Mouse (Mus musculus) right cerebral cortex, postnatal 4 days (tissue): ENCODE results near the gene Spdl1.
"Not testable (repeated sequence)": the region's sequence is repeated elsewhere in the genome, so short reads cannot be mapped to it uniquely, and the experiment has no call there.

Experiments
- DNase-seq: peaks from one replicate; pipeline ENCODE4 v3.0.0-alpha.2; 2022

Gene Spdl1

GRCm38 (mm10) chr11:34798066-34798465 lies 35.4 kb downstream of the Spdl1 start:
- not testable (repeated sequence) for DNase-seq

GRCm38 (mm10) chr11:34796097-34796496 lies 37.3 kb downstream of the Spdl1 start:
- no peak for DNase-seq

GRCm38 (mm10) chr11:34791872-34792271 lies 41.6 kb downstream of the Spdl1 start:
- no peak for DNase-seq

- no peak for DNase-seq
Observed at GRCm38 (mm10) chr11:34784864-34785263, 48.6 kb downstream of the Spdl1 start.

- DNase-seq: no peak
Observed at GRCm38 (mm10) chr11:34783587-34784043, 49.8 kb downstream of the Spdl1 start, which contains the start of gene Dock2. Dock2 (minus strand) TSS chr11:34783892.

GRCm38 (mm10) chr11:34782516-34783430 lies 50.7 kb downstream of the Spdl1 start:
- DNase-seq: no peak

- no peak for DNase-seq
Observed at GRCm38 (mm10) chr11:34780786-34781185, 52.7 kb downstream of the Spdl1 start.

GRCm38 (mm10) chr11:34779966-34780365 lies 53.5 kb downstream of the Spdl1 start:
- no peak for DNase-seq

- DNase-seq: no peak
Observed at GRCm38 (mm10) chr11:34778351-34778750, 55.1 kb downstream of the Spdl1 start.

GRCm38 (mm10) chr11:34777529-34777928 lies 55.9 kb downstream of the Spdl1 start:
- no peak for DNase-seq

- no peak for DNase-seq
Observed at GRCm38 (mm10) chr11:34776054-34776453, 57.4 kb downstream of the Spdl1 start.

GRCm38 (mm10) chr11:34774636-34775035 lies 58.8 kb downstream of the Spdl1 start:
- DNase-seq: no peak

GRCm38 (mm10) chr11:34773304-34773895 lies 60.0 kb downstream of the Spdl1 start:
- DNase-seq: no peak

GRCm38 (mm10) chr11:34771221-34771986 lies 62.0 kb downstream of the Spdl1 start:
- DNase-seq: no peak

- DNase-seq: no peak
Observed at GRCm38 (mm10) chr11:34770666-34771065, 62.8 kb downstream of the Spdl1 start.

GRCm38 (mm10) chr11:34769946-34770345 lies 63.5 kb downstream of the Spdl1 start:
- DNase-seq: no peak

- DNase-seq: no peak
Observed at GRCm38 (mm10) chr11:34769396-34769795, 64.0 kb downstream of the Spdl1 start.

- DNase-seq: no peak
Observed at GRCm38 (mm10) chr11:34763739-34764361, 69.6 kb downstream of the Spdl1 start.

- no peak for DNase-seq
Observed at GRCm38 (mm10) chr11:34762570-34763127, 70.8 kb downstream of the Spdl1 start.

- no peak for DNase-seq
Observed at GRCm38 (mm10) chr11:34762125-34762524, 71.3 kb downstream of the Spdl1 start.

- DNase-seq: no peak
Observed at GRCm38 (mm10) chr11:34759582-34759981, 73.9 kb downstream of the Spdl1 start.
